Mouse (Mus musculus) heart, adult 9 months (tissue): ENCODE data around the gene Ccdc60.
"Not testable (repeated sequence)": the region's sequence is repeated elsewhere in the genome, so short reads cannot be mapped to it uniquely, and the experiment has no call there.

ENCODE experiments used
- DNase-seq, 2 experiments: peaks; one replicate each; pipeline ENCODE4 v3.0.0; 2022; ENCODE audit warnings: low spot score in 2 of 2

Ccdc60 gene

GRCm38 (mm10) chr5:116288849-116289570, at the start of gene Ccdc60:
Gene Ccdc60, minus strand, starts transcription at chr5:116288985.
- DNase-seq: no peak

DNA sequence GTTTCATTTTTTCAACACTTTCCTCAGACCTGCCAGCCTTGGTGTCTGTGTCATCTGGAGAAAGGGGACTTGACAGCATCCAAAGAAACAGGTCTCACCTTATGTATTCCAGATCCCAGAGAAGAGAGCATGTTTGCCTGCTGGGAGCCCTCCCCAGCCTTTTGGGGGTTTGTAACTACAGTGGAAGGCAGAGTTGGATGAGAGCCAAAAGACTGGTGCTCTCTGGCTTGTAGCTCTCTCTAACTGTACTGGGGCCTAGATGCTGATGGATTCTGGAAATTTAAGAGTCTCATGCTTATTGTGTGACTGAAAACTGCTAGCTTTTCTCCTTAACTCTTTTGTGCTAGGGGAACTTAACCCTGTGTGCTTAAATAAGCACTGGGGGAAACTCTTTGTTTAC, 47.4 kb upstream of the Ccdc60 start:
- no peak for DNase-seq

DNA sequence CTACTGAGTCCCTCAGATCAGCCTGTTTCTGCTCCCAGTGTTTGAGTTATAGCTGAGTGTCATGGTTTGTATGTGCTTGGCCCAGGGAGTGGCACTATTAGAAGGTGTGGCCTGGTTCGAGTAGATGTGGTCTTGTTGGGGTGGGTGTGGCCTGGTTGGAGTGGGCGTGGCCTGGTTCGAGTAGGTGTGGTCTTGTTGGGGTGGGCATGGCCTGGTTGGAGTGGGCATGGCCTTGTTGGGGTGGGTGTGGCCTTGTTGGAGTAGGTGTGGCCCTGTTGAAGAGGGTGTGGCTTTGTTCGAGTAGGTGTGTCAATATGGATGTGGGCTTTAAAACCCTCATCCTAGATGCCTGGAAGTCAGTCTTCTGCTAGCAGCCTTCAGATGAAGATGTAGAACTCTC, 40.1 kb upstream of the Ccdc60 start:
- DNase-seq: no peak

- no peak for DNase-seq
Observed at GRCm38 (mm10) chr5:116323401-116323800, 34.6 kb upstream of the Ccdc60 start.

- no peak for DNase-seq
Observed at GRCm38 (mm10) chr5:116322365-116323027, 33.7 kb upstream of the Ccdc60 start.

GRCm38 (mm10) chr5:116313711-116314110, 24.9 kb upstream of the Ccdc60 start:
- no peak for DNase-seq

- no peak for DNase-seq
Observed at GRCm38 (mm10) chr5:116312111-116312737, 23.4 kb upstream of the Ccdc60 start.

GRCm38 (mm10) chr5:116311636-116312035, 22.9 kb upstream of the Ccdc60 start:
- DNase-seq: no peak

DNA sequence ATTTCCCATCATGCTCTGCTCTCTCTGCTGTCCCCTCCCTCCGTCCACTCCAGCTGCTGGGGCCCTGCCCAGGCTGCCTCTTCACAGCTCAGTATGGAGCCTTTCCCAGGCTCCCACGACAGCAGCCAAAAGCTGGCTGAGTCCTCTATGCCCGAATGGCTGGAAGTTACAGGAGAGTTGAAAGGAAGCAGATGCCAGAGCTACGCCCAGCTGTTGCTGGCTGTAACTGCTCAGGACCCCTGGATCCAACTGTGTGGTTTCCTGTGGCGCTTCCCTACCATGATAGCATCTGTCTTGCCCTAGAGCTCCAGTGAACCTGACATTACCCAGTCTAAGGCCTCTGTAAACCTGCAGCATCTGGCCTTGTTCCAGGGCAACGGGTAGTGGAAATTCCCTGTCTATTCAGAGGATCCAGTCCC, 20.6 kb upstream of the Ccdc60 start:
- no peak for DNase-seq

DNA sequence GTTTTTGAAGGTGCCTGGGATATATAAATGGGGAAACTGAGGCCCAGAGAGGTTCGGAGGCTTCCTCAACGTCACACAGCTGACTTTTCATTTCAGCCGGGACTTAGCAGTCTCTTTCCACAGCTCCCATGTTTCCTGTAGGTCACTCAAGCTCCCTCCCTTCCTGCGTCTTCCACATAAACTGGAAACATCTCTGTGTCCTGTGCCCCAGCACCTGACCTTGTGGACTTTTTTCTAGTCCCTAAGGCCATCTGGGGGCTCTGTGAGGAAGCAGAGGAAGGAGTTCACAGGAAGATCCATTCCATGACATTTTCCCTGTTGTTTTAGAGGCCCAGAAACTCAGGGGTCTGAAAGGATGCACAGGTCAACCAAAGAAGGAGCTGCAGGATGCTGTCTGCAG, 16.8 kb upstream of the Ccdc60 start:
- DNase-seq: no peak

DNA sequence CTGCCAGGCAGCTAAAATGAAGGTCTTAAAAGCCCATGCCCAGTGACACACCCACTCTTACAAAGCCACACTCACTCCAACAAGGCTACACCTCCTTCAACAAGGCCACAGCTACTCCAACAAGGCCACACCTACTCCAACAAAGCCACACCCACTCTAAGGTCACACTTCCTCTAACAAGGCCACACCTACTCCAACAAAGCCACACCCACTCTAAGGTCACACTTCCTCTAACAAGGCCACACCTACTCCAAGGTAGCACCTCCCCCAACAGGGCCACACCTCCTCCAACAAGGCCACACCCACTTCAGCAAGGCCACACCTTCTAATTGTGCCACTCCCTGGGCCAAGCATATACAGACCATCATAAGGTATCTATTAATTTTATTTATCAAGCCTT, 16.4 kb upstream of the Ccdc60 start:
- not testable (repeated sequence) for DNase-seq

DNA sequence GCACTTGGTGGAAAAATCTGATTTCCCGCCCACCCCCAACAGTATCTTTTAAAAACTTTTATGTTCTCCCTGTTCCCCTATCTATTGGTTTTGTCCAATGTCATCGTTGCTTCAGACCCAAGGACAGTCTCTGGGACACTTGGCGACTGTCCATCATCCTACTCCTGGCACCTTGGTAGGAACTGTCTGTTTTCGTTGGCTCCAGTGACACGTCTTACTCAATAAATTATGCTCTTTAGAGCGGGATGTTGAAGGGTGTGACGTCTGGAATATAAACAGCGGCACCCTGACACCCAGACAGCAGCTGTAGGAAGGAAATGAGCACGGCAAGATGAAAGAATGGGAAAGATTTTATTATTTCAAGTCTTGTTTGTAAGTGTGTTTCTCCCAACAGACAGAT, 12.2 kb upstream of the Ccdc60 start:
- DNase-seq: no peak

DNA sequence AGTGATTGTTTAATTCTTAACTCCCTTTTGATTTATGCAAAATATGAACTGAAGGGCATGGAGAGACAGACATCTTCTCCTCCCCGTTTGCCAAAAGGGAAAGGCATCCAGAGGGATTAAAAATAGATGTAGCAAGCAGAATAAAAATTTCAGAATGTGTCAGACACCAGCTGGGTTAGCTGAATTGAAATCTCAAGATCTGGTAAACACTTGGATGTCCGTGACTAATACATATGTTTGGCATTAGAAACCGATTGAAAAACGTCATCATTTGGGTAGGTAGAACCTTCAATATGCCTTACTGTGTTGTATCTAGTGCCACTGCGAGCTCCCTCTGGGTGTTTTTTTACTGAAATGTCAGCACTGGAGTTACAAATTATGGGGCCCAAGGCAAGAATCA, 4.7 kb upstream of the Ccdc60 start:
- no peak for DNase-seq

DNA sequence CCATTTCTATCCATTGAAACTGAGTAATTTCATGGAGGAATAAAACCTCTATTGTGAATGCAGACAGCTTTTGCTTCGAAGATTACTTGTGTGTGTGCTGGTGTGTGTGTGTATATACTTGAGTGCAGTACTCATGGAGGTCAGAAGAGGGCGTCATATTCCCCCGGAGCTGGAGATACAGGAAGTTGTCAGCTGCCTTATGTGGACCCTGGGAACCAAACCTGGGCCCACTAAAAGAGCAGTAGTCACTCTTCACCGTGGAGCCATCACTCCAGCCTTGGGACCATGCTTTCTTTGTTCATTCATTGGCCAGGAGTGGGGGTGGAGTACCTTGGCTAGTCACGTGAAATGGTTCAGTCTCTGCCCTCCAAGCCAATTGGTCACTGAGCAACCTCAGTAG, 1.8 kb upstream of the Ccdc60 start:
- no peak for DNase-seq

DNA sequence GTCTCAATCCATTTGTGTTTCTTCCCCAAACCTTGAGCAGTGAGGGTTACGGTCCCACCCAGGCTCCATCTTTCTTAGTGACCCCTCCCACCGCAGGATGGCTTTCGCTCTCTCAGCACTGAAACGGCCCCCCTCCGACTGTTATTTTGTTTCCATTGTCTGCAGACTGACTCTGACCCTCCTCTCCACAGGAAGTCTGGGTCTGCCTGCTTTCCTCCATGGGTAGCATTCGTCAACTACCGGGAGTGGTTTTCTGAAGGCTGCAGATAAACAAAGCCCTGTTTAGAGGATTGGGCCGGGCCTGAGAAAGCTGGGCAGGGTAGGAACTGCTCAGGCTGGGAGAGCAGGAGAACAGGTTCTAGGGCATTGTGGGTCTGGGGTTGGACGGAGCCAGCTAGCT, 1.1 kb upstream of the Ccdc60 start:
- no peak for DNase-seq

DNA sequence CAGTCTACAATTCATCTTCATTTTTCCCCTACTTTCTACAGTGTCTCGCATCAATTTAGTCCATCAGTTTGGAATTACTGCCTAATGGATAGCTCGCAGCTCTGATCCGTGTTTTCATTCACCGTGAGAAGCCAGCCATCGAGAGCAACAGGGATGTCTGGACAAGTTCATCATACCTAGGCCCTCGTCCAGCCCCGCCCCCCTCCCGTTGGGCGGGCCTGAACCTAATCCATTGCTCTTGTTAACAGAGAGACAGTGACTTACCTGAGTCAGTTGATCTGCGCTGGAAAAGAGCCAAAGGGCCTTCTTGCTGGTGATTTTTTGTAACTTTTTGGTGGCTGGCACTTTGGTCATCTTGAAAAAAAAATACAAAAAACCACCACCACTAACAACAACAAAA, 602 bp downstream of the Ccdc60 start:
- DNase-seq: no peak

GRCm38 (mm10) chr5:116285532-116286176, 3.1 kb downstream of the Ccdc60 start:
- DNase-seq: no peak

DNA sequence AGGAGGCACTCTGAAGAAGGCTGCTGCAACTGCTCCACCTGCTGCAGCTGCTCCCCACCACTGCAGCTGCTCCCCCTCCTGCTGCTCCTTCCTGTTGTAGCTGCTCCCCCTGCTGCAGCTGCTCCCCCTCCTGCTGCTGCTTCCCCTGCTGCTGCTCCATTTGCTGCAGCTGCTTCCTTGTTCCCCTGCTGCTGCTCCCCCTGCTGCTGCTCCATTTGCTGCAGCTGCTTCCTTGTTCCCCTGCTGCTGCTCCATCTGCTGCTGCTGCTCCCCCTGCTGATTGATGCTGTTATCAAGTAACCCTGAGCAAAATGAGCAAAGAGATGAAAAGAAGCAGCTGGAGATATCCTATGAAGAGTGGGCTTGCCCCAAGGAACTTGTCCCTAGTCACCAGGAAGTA, 8.3 kb downstream of the Ccdc60 start:
- DNase-seq: no peak

DNA sequence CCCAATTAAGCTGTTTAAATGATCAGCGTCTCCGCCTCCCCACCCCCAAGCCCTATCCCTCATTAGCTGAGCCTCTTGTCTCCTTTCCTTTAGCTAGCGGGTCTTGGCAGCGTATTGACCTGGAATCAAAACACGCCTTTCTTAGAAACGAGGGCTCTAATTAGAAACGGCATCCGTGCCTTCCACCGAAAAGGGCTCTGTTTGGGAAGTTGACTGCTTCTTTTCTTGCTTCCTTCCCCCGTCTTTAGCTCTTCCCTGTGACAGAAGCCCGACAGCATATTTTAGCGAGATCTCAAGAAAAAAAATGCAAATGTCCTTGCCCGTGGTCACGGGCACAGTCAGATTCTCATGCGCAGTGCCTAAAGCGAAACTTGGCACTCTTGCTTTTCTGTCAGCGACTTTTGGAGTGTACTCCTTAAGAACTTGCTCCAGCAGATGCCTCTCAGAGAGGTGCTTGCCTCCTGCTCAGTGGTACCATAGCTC, 10.3 kb downstream of the Ccdc60 start:
- no peak for DNase-seq

DNA sequence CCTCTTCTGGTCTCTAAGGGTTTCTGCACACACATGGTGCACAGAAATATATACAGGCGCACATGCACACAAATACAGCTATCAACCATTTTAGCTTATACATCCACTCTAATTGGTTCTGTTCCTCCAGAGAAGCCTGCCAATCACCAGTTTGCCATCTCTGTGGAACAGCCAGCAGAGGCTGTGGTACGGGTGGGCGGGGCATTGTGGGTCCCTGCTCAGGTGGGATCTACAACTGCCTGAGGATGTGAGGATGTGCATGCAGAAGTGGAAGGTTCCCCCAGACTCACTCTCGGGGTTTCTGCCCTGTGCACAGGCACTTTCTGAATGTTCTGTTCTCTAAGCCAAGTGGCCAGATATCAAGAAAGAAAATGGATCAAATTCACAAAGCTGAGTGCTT, 10.8 kb downstream of the Ccdc60 start:
- no peak for DNase-seq

- DNase-seq: no peak
Observed at GRCm38 (mm10) chr5:116274818-116275217, 14.0 kb downstream of the Ccdc60 start.

GRCm38 (mm10) chr5:116274365-116274764, 14.4 kb downstream of the Ccdc60 start:
- no peak for DNase-seq
